Mouse (Mus musculus): ENCODE measurements around the gene Rabep2. TPM values are rescaled to one million over a fixed set of nuclear protein-coding genes. Genes with fewer than 3 reads are reported as not detected.

Gene Rabep2
- polyA plus RNA-seq, 2 experiments = 30.7 to 35.2 TPM

GRCm38 (mm10) chr7:126466707-126467106, 38.1 kb downstream of the Rabep2 start:
- no peak for ATAC-seq (ENCODE audit: low FRiP score, low read depth)
- H3K27me3 ChIP-seq (ENCODE audit: control insufficient read depth, insufficient read depth, low read length) = no peaks in the 10 kb centered on the region
- no peaks in the 10 kb centered on the region for H3K9me3 ChIP-seq (ENCODE audit: control insufficient read depth, low read length)
- no peak for TF ChIP-seq POLR2A (IDR thresholded peaks at IDR 0.05; ENCODE audit: borderline replicate concordance, extremely low read depth, insufficient read depth, insufficient read length)
- H3K36me3 ChIP-seq (ENCODE audit: control insufficient read depth, insufficient read depth, low read length) = peaks cover 55% of the 10 kb centered on the region
- peaks cover 7% of the 10 kb centered on the region for H3K4me1 ChIP-seq (ENCODE audit: control insufficient read depth, insufficient read depth, low read length)
- no peak for DNase-seq (ENCODE audit: low spot score)
- no peak overlapping the region for H3K4me2 ChIP-seq (replicated peaks; ENCODE audit: low read depth, low read length, severe bottlenecking)
- no peak overlapping the region for H3K9ac ChIP-seq (ENCODE audit: low read depth, low read length, severe bottlenecking)
- H3K4me3 ChIP-seq (replicated peaks; ENCODE audit: low read length) = no peak overlapping the region
- WGBS = 95% methylated on average over 5 of the region's 5 CpGs
- no peak overlapping the region for H3K27ac ChIP-seq (replicated peaks; ENCODE audit: low read depth, low read length)

- Histone ChIP-seq H3K9ac (ENCODE audit: low read depth, low read length, severe bottlenecking) (no peak overlapping the region), H3K4me3 (replicated peaks; ENCODE audit: low read length) (no peak overlapping the region), H3K4me1 (ENCODE audit: control insufficient read depth, insufficient read depth, low read length) (peaks cover 7% of the 10 kb centered on the region), H3K27me3 (ENCODE audit: control insufficient read depth, insufficient read depth, low read length) (no peaks in the 10 kb centered on the region), H3K9me3 (ENCODE audit: control insufficient read depth, low read length) (no peaks in the 10 kb centered on the region), H3K4me2 (replicated peaks; ENCODE audit: low read depth, low read length, severe bottlenecking) (no peak overlapping the region), H3K27ac (replicated peaks; ENCODE audit: low read depth, low read length) (no peak overlapping the region), H3K36me3 (ENCODE audit: control insufficient read depth, insufficient read depth, low read length) (peaks cover 61% of the 10 kb centered on the region)
- ATAC-seq (ENCODE audit: low FRiP score, low read depth) (no peak), DNase-seq (ENCODE audit: low spot score) (no peak)
- WGBS = 66% methylated on average over 5 of the region's 5 CpGs
- no peak for TF ChIP-seq POLR2A (IDR thresholded peaks at IDR 0.05; ENCODE audit: borderline replicate concordance, extremely low read depth, insufficient read depth, insufficient read length)
Observed at GRCm38 (mm10) chr7:126467271-126467670, 38.7 kb downstream of the Rabep2 start.

- ATAC-seq (ENCODE audit: low FRiP score, low read depth) (no peak), DNase-seq (ENCODE audit: low spot score) (no peak)
- H3K36me3 ChIP-seq (ENCODE audit: control insufficient read depth, insufficient read depth, low read length) = peaks cover 68% of the 10 kb centered on the region
- no peak overlapping the region for H3K27ac ChIP-seq (replicated peaks; ENCODE audit: low read depth, low read length)
- H3K4me3 ChIP-seq (replicated peaks; ENCODE audit: low read length) = no peak overlapping the region
- H3K9me3 ChIP-seq (ENCODE audit: control insufficient read depth, low read length) = no peaks in the 10 kb centered on the region
- no peaks in the 10 kb centered on the region for H3K27me3 ChIP-seq (ENCODE audit: control insufficient read depth, insufficient read depth, low read length)
- peaks cover 7% of the 10 kb centered on the region for H3K4me1 ChIP-seq (ENCODE audit: control insufficient read depth, insufficient read depth, low read length)
- 88% methylated on average over 17 of the region's 18 CpGs for WGBS
- no peak overlapping the region for H3K4me2 ChIP-seq (replicated peaks; ENCODE audit: low read depth, low read length, severe bottlenecking)
- TF ChIP-seq POLR2A (IDR thresholded peaks at IDR 0.05; ENCODE audit: borderline replicate concordance, extremely low read depth, insufficient read depth, insufficient read length) = no peak
- no peak overlapping the region for H3K9ac ChIP-seq (ENCODE audit: low read depth, low read length, severe bottlenecking)
Observed at GRCm38 (mm10) chr7:126467834-126468627, 39.5 kb downstream of the Rabep2 start.

GRCm38 (mm10) chr7:126470077-126470476, 41.5 kb downstream of the Rabep2 start:
- ATAC-seq (ENCODE audit: low FRiP score, low read depth) (no peak), DNase-seq (ENCODE audit: low spot score) (no peak)
- no peak for TF ChIP-seq POLR2A (IDR thresholded peaks at IDR 0.05; ENCODE audit: borderline replicate concordance, extremely low read depth, insufficient read depth, insufficient read length)
- Histone ChIP-seq H3K36me3 (ENCODE audit: control insufficient read depth, insufficient read depth, low read length) (peaks cover 68% of the 10 kb centered on the region), H3K4me1 (ENCODE audit: control insufficient read depth, insufficient read depth, low read length) (peaks cover 14% of the 10 kb centered on the region), H3K9me3 (ENCODE audit: control insufficient read depth, low read length) (no peaks in the 10 kb centered on the region), H3K27ac (replicated peaks; ENCODE audit: low read depth, low read length) (no peak overlapping the region), H3K27me3 (ENCODE audit: control insufficient read depth, insufficient read depth, low read length) (no peaks in the 10 kb centered on the region), H3K4me3 (replicated peaks; ENCODE audit: low read length) (no peak overlapping the region), H3K9ac (ENCODE audit: low read depth, low read length, severe bottlenecking) (no peak overlapping the region), H3K4me2 (replicated peaks; ENCODE audit: low read depth, low read length, severe bottlenecking) (no peak overlapping the region)
- WGBS = 83% methylated on average over 6 of the region's 6 CpGs

GRCm38 (mm10) chr7:126471361-126471760, 42.8 kb downstream of the Rabep2 start:
- peaks cover 65% of the 10 kb centered on the region for H3K36me3 ChIP-seq (ENCODE audit: control insufficient read depth, insufficient read depth, low read length)
- no peak for ATAC-seq (ENCODE audit: low FRiP score, low read depth)
- H3K9ac ChIP-seq (ENCODE audit: low read depth, low read length, severe bottlenecking) = no peak overlapping the region
- H3K9me3 ChIP-seq (ENCODE audit: control insufficient read depth, low read length) = no peaks in the 10 kb centered on the region
- DNase-seq (ENCODE audit: low spot score) = no peak
- H3K4me2 ChIP-seq (replicated peaks; ENCODE audit: low read depth, low read length, severe bottlenecking) = no peak overlapping the region
- TF ChIP-seq POLR2A (IDR thresholded peaks at IDR 0.05; ENCODE audit: borderline replicate concordance, extremely low read depth, insufficient read depth, insufficient read length) = no peak
- H3K4me3 ChIP-seq (replicated peaks; ENCODE audit: low read length) = no peak overlapping the region
- no peaks in the 10 kb centered on the region for H3K27me3 ChIP-seq (ENCODE audit: control insufficient read depth, insufficient read depth, low read length)
- H3K4me1 ChIP-seq (ENCODE audit: control insufficient read depth, insufficient read depth, low read length) = peaks cover 13% of the 10 kb centered on the region
- whole genome bisulfite sequencing = 95% methylated on average over 5 of the region's 5 CpGs
- no peak overlapping the region for H3K27ac ChIP-seq (replicated peaks; ENCODE audit: low read depth, low read length)

All from limb, embryonic 14.5 days (tissue).